Mouse (Mus musculus) gastrocnemius, postnatal 25 days (tissue): Measurements from ENCODE around the gene Ddit4. TPM values are rescaled to one million over a fixed set of nuclear protein-coding genes. Genes with fewer than 3 reads are reported as not detected.
"Not testable (repeated sequence)": the region's sequence is repeated elsewhere in the genome, so short reads cannot be mapped to it uniquely, and the experiment has no call there.

Experiments used
- DNase-seq: peaks from one replicate; pipeline ENCODE4 v3.0.0; 2022
- long read RNA-seq, 2 experiments: library from polyadenylated mRNA; stranded (forward); transcript quantifications; one replicate each; pipeline ENCODE4 v2.0.0; 2021
- total RNA-seq, 2 experiments: library from RNA; stranded (reverse); gene quantifications; 1 replicate in 1 of 2; 2 replicates in 1 of 2; pipeline ENCODE4 v1.2.3; 2021

Gene Ddit4
- 10 to 100 TPM in 1 of 2 experiments, 1 to 10 TPM in 1; 8.6 to 11.4 TPM for total RNA-seq
- long read RNA-seq, experiment 1, partial matches to known transcripts: 0 of 4 reads
- long read RNA-seq, experiment 1, other reads (novel, unspliced or antisense): 4 of 4 reads
- long read RNA-seq, experiment 2, partial matches to known transcripts: 0 of 2 reads
- long read RNA-seq, experiment 2, other reads (novel, unspliced or antisense): 2 of 2 reads

DNA sequence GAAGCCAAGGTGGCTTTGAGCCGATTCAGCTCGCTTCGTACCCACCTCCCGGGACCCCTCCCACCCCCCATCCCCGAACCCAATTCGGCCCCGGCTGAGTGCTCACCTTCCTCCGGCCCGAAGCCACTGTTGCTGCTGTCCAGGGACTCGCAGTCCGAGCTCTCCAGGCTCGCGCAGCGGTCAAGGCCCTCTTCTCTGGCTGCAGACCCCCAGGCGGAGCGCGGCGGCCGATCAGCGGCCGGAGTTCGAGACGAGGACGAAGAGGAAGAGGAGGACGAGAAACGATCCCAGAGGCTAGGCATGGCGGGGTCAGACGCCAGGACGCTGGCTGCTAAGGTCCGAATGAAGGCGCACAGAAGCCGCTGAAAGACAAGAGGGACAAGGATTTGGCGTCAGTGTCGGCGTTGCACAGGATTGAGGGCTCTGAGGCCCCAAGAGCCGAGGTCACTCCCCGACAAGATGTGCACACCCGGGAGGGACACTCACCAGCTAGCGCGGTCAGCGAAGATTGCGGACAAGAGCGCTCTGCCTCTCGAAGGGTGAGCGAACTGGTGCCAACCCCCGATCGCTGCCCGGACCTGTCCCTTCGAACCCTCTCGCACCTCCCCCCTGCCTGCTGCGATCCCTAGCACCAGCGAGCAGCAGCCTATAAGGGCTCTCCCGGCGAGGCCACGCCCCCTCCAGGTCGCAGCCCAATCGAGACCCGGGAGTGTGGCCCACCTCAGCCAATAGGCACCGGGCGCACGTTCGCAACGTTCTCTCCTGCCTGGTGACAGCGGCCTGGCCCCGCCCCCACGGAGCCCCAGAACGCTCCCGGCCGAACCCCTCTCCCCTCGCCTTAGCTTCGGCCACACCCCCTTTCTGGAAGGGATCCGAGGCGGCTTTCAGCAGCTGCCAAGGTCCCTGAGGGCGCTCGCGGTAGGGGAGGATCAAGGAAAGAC is at the start of gene Ddit4:
TSS of gene Ddit4 (minus strand) at position 624 of the 941 bp plus-strand sequence.
- DNase-seq: peak; percentile 100

DNA sequence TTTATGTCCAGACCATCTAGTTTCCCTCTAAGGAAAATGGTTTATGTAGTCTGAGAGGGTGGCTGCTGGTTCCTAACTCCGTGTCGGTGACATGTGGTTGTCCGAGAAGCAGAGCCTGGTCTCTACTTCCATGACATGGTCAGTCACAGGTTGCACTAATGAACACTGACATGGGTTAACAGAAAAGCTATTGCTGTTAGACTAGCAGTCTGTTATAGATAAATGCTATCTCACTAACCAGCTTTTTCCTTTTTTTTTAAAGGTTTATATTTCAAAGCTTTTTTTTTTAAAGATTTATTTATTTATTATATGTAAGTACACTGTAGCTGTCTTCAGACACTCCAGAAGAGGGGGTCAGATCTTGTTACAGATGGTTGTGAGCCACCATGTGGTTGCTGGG is 47.4 kb upstream of the Ddit4 start:
- no peak for DNase-seq

- no peak for DNase-seq
These were observed 46.0 kb upstream of the Ddit4 start for GRCm38 (mm10) chr10:59997591-59997990.

- no peak for DNase-seq
These were observed 44.3 kb upstream of the Ddit4 start for GRCm38 (mm10) chr10:59995889-59996288.

DNA sequence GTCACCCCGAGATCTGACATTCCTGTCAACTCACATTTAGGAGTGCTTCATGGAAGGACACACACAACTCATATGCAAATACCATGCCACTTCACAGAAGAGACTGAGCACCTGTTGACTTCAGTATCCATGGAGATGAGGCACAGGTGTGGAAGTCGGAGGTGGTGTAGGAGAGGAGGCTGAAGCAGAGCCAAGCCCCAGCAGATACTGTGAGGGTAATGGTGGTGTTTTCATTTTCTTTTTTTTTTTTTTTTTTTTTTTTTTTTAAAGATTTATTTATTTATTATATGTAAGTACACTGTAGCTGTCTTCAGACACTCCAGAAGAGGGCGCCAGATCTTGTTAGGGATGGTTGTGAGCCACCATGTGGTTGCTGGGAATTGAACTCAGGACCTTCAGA is 42.2 kb upstream of the Ddit4 start:
- not testable (repeated sequence) for DNase-seq

DNA sequence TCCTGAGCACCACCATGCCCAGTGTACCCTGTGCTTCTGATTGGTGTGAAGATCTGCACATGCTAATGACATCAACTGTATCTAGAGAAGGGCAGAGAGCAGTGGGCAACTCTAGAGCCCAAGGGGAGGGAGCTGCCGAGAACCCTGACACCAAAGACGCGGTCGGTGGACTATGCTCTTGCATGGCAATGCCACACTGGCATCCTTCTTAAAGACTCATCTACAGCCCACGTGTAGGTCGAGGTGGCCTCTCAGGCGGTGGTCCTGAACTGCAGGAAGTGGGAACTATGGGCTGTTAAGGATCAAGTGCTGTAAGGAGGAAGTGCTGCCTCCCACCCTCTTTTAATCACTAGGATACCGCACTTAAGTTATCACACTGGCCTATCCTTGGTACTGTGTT is 40.4 kb upstream of the Ddit4 start:
- no peak for DNase-seq

DNA sequence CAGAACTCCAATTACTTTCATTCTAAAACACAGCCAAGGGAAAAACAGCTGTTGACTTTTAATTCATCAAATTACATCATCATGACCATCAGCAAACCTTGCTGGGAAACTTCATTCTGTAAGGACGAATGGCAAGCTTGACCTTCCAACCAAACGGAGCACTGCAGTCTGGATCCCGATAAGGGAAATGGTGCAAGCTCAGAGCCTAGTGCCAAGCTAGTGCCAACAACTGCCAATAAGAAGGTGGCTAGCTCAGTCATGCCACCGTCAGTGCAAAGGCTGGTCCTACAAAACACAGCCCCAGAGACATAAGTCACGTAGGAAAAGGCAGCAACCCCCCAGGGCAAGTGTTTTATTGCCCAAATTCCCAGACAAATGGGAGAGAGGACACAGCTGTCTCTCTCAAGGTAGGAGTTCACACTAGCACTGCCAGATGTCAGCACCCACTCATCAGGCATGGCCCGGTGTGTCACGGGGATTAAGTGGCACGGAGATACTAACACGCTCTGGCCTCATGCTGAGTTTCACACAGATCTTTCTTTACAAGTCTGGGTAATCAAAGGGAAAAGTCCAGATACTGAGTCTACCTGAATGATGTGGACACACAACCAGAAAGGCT is 39.7 kb upstream of the Ddit4 start:
- DNase-seq: no peak

DNA sequence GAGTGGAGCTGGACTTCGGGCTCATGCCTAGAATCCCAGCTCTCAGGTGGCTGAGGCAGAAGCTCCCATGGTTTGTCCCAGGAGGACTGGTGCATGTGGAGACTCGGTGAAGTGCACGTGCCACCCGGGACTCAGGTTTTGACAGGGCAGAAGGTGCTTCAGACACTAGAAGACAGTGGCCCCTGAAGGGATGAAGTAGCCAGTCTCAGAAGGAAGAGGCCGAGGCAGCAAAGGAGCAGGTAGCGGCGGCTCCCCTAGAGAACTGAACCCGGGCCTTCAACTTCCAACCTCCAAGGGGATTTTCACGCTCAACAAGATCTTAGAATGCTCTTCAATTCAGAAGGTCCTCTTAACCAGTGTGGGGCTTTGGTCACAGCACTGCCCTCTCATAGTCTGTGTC is 38.8 kb upstream of the Ddit4 start:
- no peak for DNase-seq

GRCm38 (mm10) chr10:59988036-59988435 is 36.4 kb upstream of the Ddit4 start:
- no peak for DNase-seq

DNA sequence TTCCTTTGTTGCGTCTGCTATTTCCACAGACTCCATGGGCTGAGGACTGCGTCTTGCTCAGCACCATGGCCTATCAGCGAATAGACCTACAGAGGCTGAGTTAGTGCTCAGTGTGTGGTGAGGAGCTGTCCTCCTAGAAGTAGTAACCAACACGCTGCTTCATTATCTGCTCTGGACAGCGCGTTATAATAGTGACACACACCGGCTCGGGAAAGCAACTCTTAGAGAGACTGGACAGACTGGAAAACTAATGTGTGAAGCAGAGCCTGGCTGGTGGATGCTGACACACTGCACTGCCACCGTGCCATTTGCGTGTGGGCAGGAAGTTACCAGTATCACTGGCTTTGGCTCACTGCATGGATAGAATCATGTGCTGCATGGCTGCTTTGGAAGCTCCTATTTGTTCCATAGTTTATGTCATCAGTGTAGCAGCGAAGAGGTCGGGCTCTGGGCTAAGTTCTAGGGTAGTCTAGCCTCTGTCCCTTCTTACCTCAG is 30.8 kb upstream of the Ddit4 start:
- no peak for DNase-seq

DNA sequence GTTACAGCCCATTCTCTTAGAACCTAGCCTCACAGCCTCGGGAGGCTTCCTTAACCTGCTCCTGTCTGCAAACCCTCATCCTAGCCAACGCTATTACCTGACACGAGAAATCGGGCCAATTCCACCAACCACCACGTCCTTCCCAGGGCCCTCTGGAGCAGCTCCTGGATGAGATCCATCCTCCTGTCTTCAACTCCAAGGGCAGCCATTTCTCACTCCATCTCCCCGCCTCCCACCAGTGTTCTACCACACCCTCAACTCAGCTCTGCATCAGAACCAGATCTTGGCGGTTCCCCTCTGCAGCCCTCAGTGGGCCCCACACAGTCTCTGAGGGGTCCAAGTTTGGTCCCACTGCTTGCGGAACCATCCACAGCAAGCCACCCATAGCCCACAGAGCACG is 30.2 kb upstream of the Ddit4 start:
- no peak for DNase-seq

DNA sequence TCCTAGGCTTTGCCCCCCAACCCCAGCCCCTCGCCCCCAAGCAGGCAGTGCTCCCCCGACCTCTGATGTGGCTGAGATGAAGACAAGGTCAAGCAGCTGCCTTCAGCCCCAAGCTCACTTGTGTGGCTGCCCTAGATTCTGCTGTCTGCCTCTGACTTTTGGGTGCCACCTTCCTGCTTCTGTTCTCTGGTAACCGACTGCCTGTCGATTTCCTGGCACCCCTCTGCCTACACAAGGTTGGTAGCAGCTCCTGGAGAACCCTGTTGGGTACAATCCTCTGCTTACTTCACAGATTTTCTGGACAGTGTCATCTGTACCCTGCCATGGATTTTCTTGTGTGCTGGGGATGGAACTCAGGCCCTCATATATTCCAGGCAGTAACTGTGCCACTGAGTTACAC is 29.7 kb upstream of the Ddit4 start:
- no peak for DNase-seq

- DNase-seq: peak; percentile 62
These were observed 29.2 kb upstream of the Ddit4 start for GRCm38 (mm10) chr10:59980815-59981244.

GRCm38 (mm10) chr10:59978873-59979743 is 27.5 kb upstream of the Ddit4 start:
- DNase-seq: peak; percentile 80

- DNase-seq: no peak
These were observed 26.8 kb upstream of the Ddit4 start for GRCm38 (mm10) chr10:59978401-59978800.

GRCm38 (mm10) chr10:59977715-59978343 is 26.2 kb upstream of the Ddit4 start:
- DNase-seq: no peak

- DNase-seq: no peak
These were observed 25.5 kb upstream of the Ddit4 start for GRCm38 (mm10) chr10:59977141-59977540.

- no peak for DNase-seq
These were observed 23.2 kb upstream of the Ddit4 start for GRCm38 (mm10) chr10:59974786-59975185.

DNA sequence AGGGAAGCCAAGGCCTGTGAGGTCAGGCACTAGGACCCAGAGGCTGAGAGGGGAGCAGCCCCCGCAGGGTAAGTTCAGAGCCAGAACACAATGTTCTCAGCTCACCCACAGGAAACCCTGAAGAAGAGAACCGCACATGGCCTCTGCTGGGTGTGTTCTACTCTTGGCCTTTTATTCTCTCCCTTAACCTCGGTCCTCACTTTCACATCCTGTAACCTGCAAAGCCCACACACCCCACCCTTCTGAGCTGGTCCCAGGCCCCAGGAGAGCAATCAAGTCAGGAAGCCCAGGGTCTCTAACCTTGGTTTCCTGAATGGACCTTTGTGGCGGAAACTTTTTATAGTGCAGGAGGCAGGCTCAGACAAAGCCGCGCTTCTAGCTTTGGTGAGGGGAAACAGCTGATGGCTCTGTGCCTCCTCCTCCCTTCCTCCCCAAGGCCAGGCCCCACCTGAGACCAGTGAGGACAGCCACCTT is 22.6 kb upstream of the Ddit4 start:
- DNase-seq: peak; percentile 89

GRCm38 (mm10) chr10:59973400-59973799 is 21.8 kb upstream of the Ddit4 start:
- no peak for DNase-seq

- no peak for DNase-seq
These were observed 21.4 kb upstream of the Ddit4 start for GRCm38 (mm10) chr10:59972999-59973398.
